Mouse (Mus musculus): ENCODE results near the gene Itga9. TPM values are rescaled to one million over a fixed set of nuclear protein-coding genes. Genes with fewer than 3 reads are reported as not detected.

Itga9 gene
- polyA plus RNA-seq, 1 experiment from 2014 or later = 31.9 TPM

GRCm38 (mm10) chr9:118928007-118928406 is 321.5 kb downstream of the Itga9 start:
- H3K4me1 ChIP-seq (ENCODE audit: control insufficient read depth, insufficient read depth, low read length) = peaks cover 32% of the 10 kb centered on the region
- peak overlapping the region; percentile 88 for H3K4me3 ChIP-seq (ENCODE audit: low read length)
- no peaks in the 10 kb centered on the region for H3K27me3 ChIP-seq (ENCODE audit: control insufficient read depth, insufficient read depth, low read length)
- ATAC-seq (ENCODE audit: low FRiP score, low TSS enrichment) = no peak
- no peaks in the 10 kb centered on the region for H3K9me3 ChIP-seq (ENCODE audit: control insufficient read depth, low read length)
- H3K27ac ChIP-seq (ENCODE audit: low read depth, low read length) = peak overlapping the region; percentile 44; the same call in 1 of the 2 replicates
- WGBS = 47% methylated on average over 2 of the region's 2 CpGs
- H3K36me3 ChIP-seq (ENCODE audit: control insufficient read depth, insufficient read depth, low read length) = no peaks in the 10 kb centered on the region
- peak overlapping the region; percentile 81 for H3K4me2 ChIP-seq (replicated peaks; ENCODE audit: low read depth, low read length)
- peak overlapping the region; percentile 92 for H3K9ac ChIP-seq (ENCODE audit: low read depth, low read length)

GRCm38 (mm10) chr9:118928656-118929055 is 322.2 kb downstream of the Itga9 start:
- ATAC-seq (ENCODE audit: low FRiP score, low TSS enrichment) = no peak
- Histone ChIP-seq H3K4me3 (ENCODE audit: low read length) (peak overlapping the region; percentile 88; the same call in 1 of the 2 replicates), H3K4me1 (ENCODE audit: control insufficient read depth, insufficient read depth, low read length) (peaks cover 32% of the 10 kb centered on the region), H3K9ac (ENCODE audit: low read depth, low read length) (peak overlapping the region; percentile 20; the same call in 1 of the 2 replicates), H3K4me2 (replicated peaks; ENCODE audit: low read depth, low read length) (peak overlapping the region; percentile 81), H3K36me3 (ENCODE audit: control insufficient read depth, insufficient read depth, low read length) (peaks cover under 1% of the 10 kb centered on the region; the same call in 1 of the 2 replicates), H3K27ac (ENCODE audit: low read depth, low read length) (peak overlapping the region; percentile 44; the same call in 1 of the 2 replicates), H3K27me3 (ENCODE audit: control insufficient read depth, insufficient read depth, low read length) (no peaks in the 10 kb centered on the region), H3K9me3 (ENCODE audit: control insufficient read depth, low read length) (no peaks in the 10 kb centered on the region)
- 23% methylated on average over 7 of the region's 7 CpGs for whole genome bisulfite sequencing

- H3K9me3 ChIP-seq (ENCODE audit: control insufficient read depth, low read length) = no peaks in the 10 kb centered on the region
- peaks cover 3% of the 10 kb centered on the region; the same call in 1 of the 2 replicates for H3K36me3 ChIP-seq (ENCODE audit: control insufficient read depth, insufficient read depth, low read length)
- H3K27me3 ChIP-seq (ENCODE audit: control insufficient read depth, insufficient read depth, low read length) = no peaks in the 10 kb centered on the region
- peaks cover 40% of the 10 kb centered on the region for H3K4me1 ChIP-seq (ENCODE audit: control insufficient read depth, insufficient read depth, low read length)
- no peak overlapping the region for H3K4me3 ChIP-seq (ENCODE audit: low read length)
- 62% methylated on average over 9 of the region's 9 CpGs for WGBS
- H3K27ac ChIP-seq (ENCODE audit: low read depth, low read length) = no peak overlapping the region
- no peak overlapping the region for H3K9ac ChIP-seq (ENCODE audit: low read depth, low read length)
- no peak overlapping the region for H3K4me2 ChIP-seq (replicated peaks; ENCODE audit: low read depth, low read length)
- ATAC-seq (ENCODE audit: low FRiP score, low TSS enrichment) = no peak
Observed at GRCm38 (mm10) chr9:118930611-118931010, 324.1 kb downstream of the Itga9 start.

- no peak overlapping the region for H3K4me2 ChIP-seq (replicated peaks; ENCODE audit: low read depth, low read length)
- ATAC-seq (ENCODE audit: low FRiP score, low TSS enrichment) = no peak
- H3K36me3 ChIP-seq (ENCODE audit: control insufficient read depth, insufficient read depth, low read length) = peaks cover 3% of the 10 kb centered on the region; the same call in 1 of the 2 replicates
- no peak overlapping the region for H3K4me3 ChIP-seq (ENCODE audit: low read length)
- H3K9ac ChIP-seq (ENCODE audit: low read depth, low read length) = no peak overlapping the region
- no peaks in the 10 kb centered on the region for H3K27me3 ChIP-seq (ENCODE audit: control insufficient read depth, insufficient read depth, low read length)
- no peak overlapping the region; the same call in 1 of the 2 replicates for H3K27ac ChIP-seq (ENCODE audit: low read depth, low read length)
- no peaks in the 10 kb centered on the region for H3K9me3 ChIP-seq (ENCODE audit: control insufficient read depth, low read length)
- peaks cover 41% of the 10 kb centered on the region for H3K4me1 ChIP-seq (ENCODE audit: control insufficient read depth, insufficient read depth, low read length)
- 93% methylated on average over 9 of the region's 9 CpGs for WGBS
Observed at GRCm38 (mm10) chr9:118933800-118934199, 327.3 kb downstream of the Itga9 start.

- Histone ChIP-seq H3K4me2 (replicated peaks; ENCODE audit: low read depth, low read length) (no peak overlapping the region), H3K4me1 (ENCODE audit: control insufficient read depth, insufficient read depth, low read length) (peaks cover 40% of the 10 kb centered on the region), H3K27ac (ENCODE audit: low read depth, low read length) (no peak overlapping the region; the same call in 1 of the 2 replicates), H3K27me3 (ENCODE audit: control insufficient read depth, insufficient read depth, low read length) (no peaks in the 10 kb centered on the region), H3K36me3 (ENCODE audit: control insufficient read depth, insufficient read depth, low read length) (peaks cover 3% of the 10 kb centered on the region; the same call in 1 of the 2 replicates), H3K9me3 (ENCODE audit: control insufficient read depth, low read length) (no peaks in the 10 kb centered on the region), H3K4me3 (ENCODE audit: low read length) (no peak overlapping the region), H3K9ac (ENCODE audit: low read depth, low read length) (no peak overlapping the region)
- ATAC-seq (ENCODE audit: low FRiP score, low TSS enrichment) = no peak
- 60% methylated on average over 12 of the region's 12 CpGs for WGBS
Observed at GRCm38 (mm10) chr9:118934319-118934718, 327.8 kb downstream of the Itga9 start.

GRCm38 (mm10) chr9:118935098-118935497 is 328.6 kb downstream of the Itga9 start:
- no peak overlapping the region for H3K27ac ChIP-seq (ENCODE audit: low read depth, low read length)
- H3K4me2 ChIP-seq (replicated peaks; ENCODE audit: low read depth, low read length) = no peak overlapping the region
- H3K36me3 ChIP-seq (ENCODE audit: control insufficient read depth, insufficient read depth, low read length) = peaks cover 3% of the 10 kb centered on the region; the same call in 1 of the 2 replicates
- no peak for ATAC-seq (ENCODE audit: low FRiP score, low TSS enrichment)
- peaks cover 45% of the 10 kb centered on the region for H3K4me1 ChIP-seq (ENCODE audit: control insufficient read depth, insufficient read depth, low read length)
- no peak overlapping the region for H3K9ac ChIP-seq (ENCODE audit: low read depth, low read length)
- H3K27me3 ChIP-seq (ENCODE audit: control insufficient read depth, insufficient read depth, low read length) = no peaks in the 10 kb centered on the region
- H3K9me3 ChIP-seq (ENCODE audit: control insufficient read depth, low read length) = no peaks in the 10 kb centered on the region
- 50% methylated on average over 13 of the region's 13 CpGs for WGBS
- H3K4me3 ChIP-seq (ENCODE audit: low read length) = no peak overlapping the region

GRCm38 (mm10) chr9:118936071-118936470 is 329.6 kb downstream of the Itga9 start:
- Histone ChIP-seq H3K4me2 (replicated peaks; ENCODE audit: low read depth, low read length) (no peak overlapping the region), H3K4me1 (ENCODE audit: control insufficient read depth, insufficient read depth, low read length) (peaks cover 49% of the 10 kb centered on the region), H3K27ac (ENCODE audit: low read depth, low read length) (0 out of 2 replicates have a peak overlapping the region, but pooled peaks have one; percentile 38), H3K9ac (ENCODE audit: low read depth, low read length) (no peak overlapping the region), H3K4me3 (ENCODE audit: low read length) (no peak overlapping the region), H3K27me3 (ENCODE audit: control insufficient read depth, insufficient read depth, low read length) (no peaks in the 10 kb centered on the region), H3K36me3 (ENCODE audit: control insufficient read depth, insufficient read depth, low read length) (peaks cover 3% of the 10 kb centered on the region; the same call in 1 of the 2 replicates), H3K9me3 (ENCODE audit: control insufficient read depth, low read length) (no peaks in the 10 kb centered on the region)
- 25% methylated on average over 12 of the region's 12 CpGs for WGBS
- ATAC-seq (ENCODE audit: low FRiP score, low TSS enrichment) = no peak

GRCm38 (mm10) chr9:118937515-118937914 is 331.0 kb downstream of the Itga9 start:
- H3K27ac ChIP-seq (ENCODE audit: low read depth, low read length) = no peak overlapping the region

GRCm38 (mm10) chr9:118939410-118939809 is 332.9 kb downstream of the Itga9 start:
- peaks cover 3% of the 10 kb centered on the region; the same call in 1 of the 2 replicates for H3K36me3 ChIP-seq (ENCODE audit: control insufficient read depth, insufficient read depth, low read length)
- no peaks in the 10 kb centered on the region for H3K27me3 ChIP-seq (ENCODE audit: control insufficient read depth, insufficient read depth, low read length)
- H3K4me1 ChIP-seq (ENCODE audit: control insufficient read depth, insufficient read depth, low read length) = peaks cover 44% of the 10 kb centered on the region
- H3K4me2 ChIP-seq (replicated peaks; ENCODE audit: low read depth, low read length) = peak overlapping the region; percentile 12; the same call in 1 of the 2 replicates
- no peaks in the 10 kb centered on the region for H3K9me3 ChIP-seq (ENCODE audit: control insufficient read depth, low read length)
- ATAC-seq (ENCODE audit: low FRiP score, low TSS enrichment) = peak; percentile 30; the same call in 1 of the 2 replicates
- no peak overlapping the region for H3K4me3 ChIP-seq (ENCODE audit: low read length)
- H3K9ac ChIP-seq (ENCODE audit: low read depth, low read length) = no peak overlapping the region
- peak overlapping the region; percentile 62 for H3K27ac ChIP-seq (ENCODE audit: low read depth, low read length)
- WGBS = 10% methylated on average over 13 of the region's 13 CpGs

More at GRCm38 (mm10) chr9:118937515-118937914, 331.0 kb downstream of the Itga9 start:
- Histone ChIP-seq H3K36me3 (ENCODE audit: control insufficient read depth, insufficient read depth, low read length) (peaks cover 6% of the 10 kb centered on the region; the same call in 1 of the 2 replicates), H3K9ac (ENCODE audit: low read depth, low read length) (no peak overlapping the region), H3K4me1 (ENCODE audit: control insufficient read depth, insufficient read depth, low read length) (peaks cover 49% of the 10 kb centered on the region), H3K27me3 (ENCODE audit: control insufficient read depth, insufficient read depth, low read length) (no peaks in the 10 kb centered on the region), H3K4me2 (replicated peaks; ENCODE audit: low read depth, low read length) (no peak overlapping the region), H3K9me3 (ENCODE audit: control insufficient read depth, low read length) (no peaks in the 10 kb centered on the region), H3K4me3 (ENCODE audit: low read length) (no peak overlapping the region)
- 0 out of 2 replicates have a peak, but pooled peaks have one; percentile 13 for ATAC-seq (ENCODE audit: low FRiP score, low TSS enrichment)
- WGBS = 43% methylated on average over 3 of the region's 3 CpGs

Data from kidney, embryonic 14.5 days (tissue).